Mouse (Mus musculus) lung, postnatal 10 days (tissue): ENCODE data around the gene Mmp17.

Experiments used
- DNase-seq: peaks from one replicate; pipeline ENCODE4 v3.0.0; 2021

Gene Mmp17

GRCm38 (mm10) chr5:129583761-129584582 is at the start of gene Mmp17:
TSS of gene Mmp17 (plus strand) at chr5:129584169.
- DNase-seq = peak; percentile 91

GRCm38 (mm10) chr5:129534500-129534899 is 49.5 kb upstream of the Mmp17 start:
- DNase-seq = peak; percentile 32

- no peak for DNase-seq
Observed at GRCm38 (mm10) chr5:129535021-129535420, 48.9 kb upstream of the Mmp17 start.

GRCm38 (mm10) chr5:129535431-129535830 is 48.5 kb upstream of the Mmp17 start:
- no peak for DNase-seq

- DNase-seq = no peak
Observed at GRCm38 (mm10) chr5:129538826-129539225, 45.1 kb upstream of the Mmp17 start.

- no peak for DNase-seq
Observed at GRCm38 (mm10) chr5:129542236-129542635, 41.7 kb upstream of the Mmp17 start.

GRCm38 (mm10) chr5:129545787-129546186 is 38.2 kb upstream of the Mmp17 start:
- DNase-seq = no peak

- no peak for DNase-seq
Observed at GRCm38 (mm10) chr5:129549716-129550115, 34.3 kb upstream of the Mmp17 start.

- no peak for DNase-seq
Observed at GRCm38 (mm10) chr5:129550790-129551189, 33.2 kb upstream of the Mmp17 start.

- DNase-seq = no peak
Observed at GRCm38 (mm10) chr5:129551991-129552390, 32.0 kb upstream of the Mmp17 start.

- DNase-seq = no peak
Observed at GRCm38 (mm10) chr5:129553642-129554041, 30.3 kb upstream of the Mmp17 start.

GRCm38 (mm10) chr5:129558591-129558990 is 25.4 kb upstream of the Mmp17 start:
- peak; percentile 22 for DNase-seq

- DNase-seq = no peak
Observed at GRCm38 (mm10) chr5:129559283-129559682, 24.7 kb upstream of the Mmp17 start.

- no peak for DNase-seq
Observed at GRCm38 (mm10) chr5:129562342-129562741, 21.6 kb upstream of the Mmp17 start.

- DNase-seq = no peak
Observed at GRCm38 (mm10) chr5:129568596-129568995, 15.4 kb upstream of the Mmp17 start.

- DNase-seq = peak; percentile 20
Observed at GRCm38 (mm10) chr5:129578201-129578600, 5.8 kb upstream of the Mmp17 start.

- DNase-seq = peak; percentile 43
Observed at GRCm38 (mm10) chr5:129580046-129580445, 3.9 kb upstream of the Mmp17 start.

- DNase-seq = no peak
Observed at GRCm38 (mm10) chr5:129580572-129580971, 3.4 kb upstream of the Mmp17 start.

GRCm38 (mm10) chr5:129581015-129581414 is 3.0 kb upstream of the Mmp17 start:
- no peak for DNase-seq

- DNase-seq = no peak
Observed at GRCm38 (mm10) chr5:129583331-129583730, 638 bp upstream of the Mmp17 start.

GRCm38 (mm10) chr5:129584583-129585541 is 893 bp downstream of the Mmp17 start:
- peak; percentile 44 for DNase-seq

GRCm38 (mm10) chr5:129586016-129586415 is 2.0 kb downstream of the Mmp17 start:
- DNase-seq = peak; percentile 91

GRCm38 (mm10) chr5:129586471-129586870 is 2.5 kb downstream of the Mmp17 start:
- no peak for DNase-seq

- peak; percentile 33 for DNase-seq
Observed at GRCm38 (mm10) chr5:129590915-129591314, 6.9 kb downstream of the Mmp17 start.
